8 mouse cellular contexts compared by ENCODE assay signal in the genomic region with DNA sequence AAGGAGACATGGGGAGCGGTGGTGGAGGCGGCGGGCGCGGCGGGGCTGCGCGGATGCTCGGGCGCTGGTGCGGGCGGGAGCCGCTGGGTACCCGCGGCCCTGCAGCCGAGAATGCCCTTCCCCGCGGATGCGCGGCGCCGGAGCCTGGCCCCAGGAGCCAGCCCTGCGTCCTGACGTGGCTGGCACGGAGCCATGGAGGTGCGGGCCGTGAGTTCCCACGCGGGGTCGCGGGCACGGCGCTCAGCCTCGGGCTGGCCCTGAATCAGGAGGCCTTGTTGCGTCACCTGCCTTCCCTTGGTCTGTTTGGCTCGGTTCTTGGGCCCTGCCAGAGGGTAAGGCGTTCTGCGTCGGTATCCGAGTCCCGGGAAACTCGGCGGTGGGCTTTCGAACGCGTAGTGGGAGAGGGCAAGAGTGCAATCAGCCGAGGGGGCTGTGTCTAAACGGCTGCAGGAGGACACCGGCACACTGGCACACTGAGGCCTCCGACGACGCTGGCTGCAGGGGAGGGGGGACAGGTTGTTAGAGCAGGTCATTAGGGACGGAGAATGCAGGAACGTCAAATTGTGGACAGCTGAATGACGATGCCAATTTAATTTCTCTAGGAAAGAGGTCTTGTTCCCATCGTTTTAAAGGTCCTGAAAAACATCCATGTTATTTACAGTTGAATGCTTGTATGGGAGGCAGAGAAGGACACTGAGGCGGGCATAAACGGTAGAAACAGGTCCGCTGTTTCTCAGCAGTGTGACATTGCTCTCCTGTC. TPM values are rescaled to one million over a fixed set of nuclear protein-coding genes. Genes with fewer than 3 reads are reported as not detected.
DNase-seq lines count a peak whose midpoint lies in the region; ATAC-seq lines count a peak whose summit lies in the region.

No protein-coding gene starts in this region.

- ATAC-seq in stomach, embryonic 16.5 days (ENCODE audit: insufficient read depth, low FRiP score) = peak; percentile 64

- peaks cover 10% of the 10 kb centered on the region; the same call in 1 of the 2 replicates for H3K27me3 ChIP-seq in forebrain, embryonic 10.5 days (ENCODE audit: poor library complexity, severe bottlenecking)
- peaks cover 22% of the 10 kb centered on the region for H3K27me3 ChIP-seq in megakaryocyte, embryonic 14.5 days (replicated peaks)
- no peaks in the 10 kb centered on the region for H3K27me3 ChIP-seq in stomach, embryonic 16.5 days (ENCODE audit: control insufficient read depth, insufficient read depth, low read length)

- peak overlapping the region; percentile 100 for H3K4me3 ChIP-seq in forebrain, embryonic 10.5 days
- H3K4me3 ChIP-seq in megakaryocyte, embryonic 14.5 days (replicated peaks) = peak overlapping the region; percentile 98
- H3K4me3 ChIP-seq in stomach, embryonic 16.5 days (replicated peaks; ENCODE audit: low read length) = peak overlapping the region; percentile 92

- intact Hi-C loops in left cerebral cortex, postnatal 25 days (cut with DNase I) = loop anchor here (2.0 kb wide), 2 partner anchors 57 to 143 kb away; a partner anchor contains a TSS
- intact Hi-C loops in heart, postnatal 14 days (cut with DNase I) = loop anchor here (2.0 kb wide), 1 partner anchor 57 kb away; a partner anchor contains a TSS
- intact Hi-C loops in left cerebral cortex, postnatal 14 days (cut with DNase I) = loop anchor here (10.0 kb wide), 1 partner anchor 139 kb away; no protein-coding TSS in a partner anchor

- H3K9me3 ChIP-seq in forebrain, embryonic 10.5 days = no peaks in the 10 kb centered on the region
- H3K9me3 ChIP-seq in megakaryocyte, embryonic 14.5 days = peaks cover 5% of the 10 kb centered on the region; the same call in 1 of the 2 replicates
- no peaks in the 10 kb centered on the region for H3K9me3 ChIP-seq in stomach, embryonic 16.5 days (replicated peaks; ENCODE audit: control insufficient read depth, low read length)

- DNase-seq in left cerebral cortex, adult 11 months (ENCODE audit: low spot score) = peak; percentile 36
- DNase-seq in left cerebral cortex, postnatal 25 days (ENCODE audit: low spot score in 2 of 2) = no peak
- peak; percentile 76 for DNase-seq in brain, adult 2 months (ENCODE audit: low read depth, low spot score)
- peak; percentile 49 for DNase-seq in forebrain, embryonic 10.5 days (ENCODE audit: extremely low spot score, low spot score)
- peak; percentile 42 to 47 for DNase-seq in heart, postnatal 14 days
- peak; percentile 37 to 46 for DNase-seq in left cerebral cortex, postnatal 14 days (ENCODE audit: low spot score in 2 of 2)

- peaks cover 8% of the 10 kb centered on the region; the same call in 1 of the 2 replicates for H3K36me3 ChIP-seq in forebrain, embryonic 10.5 days (replicated peaks)
- no peaks in the 10 kb centered on the region for H3K36me3 ChIP-seq in megakaryocyte, embryonic 14.5 days (replicated peaks; ENCODE audit: low read length)
- H3K36me3 ChIP-seq in stomach, embryonic 16.5 days (ENCODE audit: control insufficient read depth, insufficient read depth, low read length) = no peaks in the 10 kb centered on the region

- H3K27ac ChIP-seq in forebrain, embryonic 10.5 days = peak overlapping the region; percentile 93
- H3K27ac ChIP-seq in stomach, embryonic 16.5 days (ENCODE audit: low read length) = peak overlapping the region; percentile 1; the same call in 1 of the 2 replicates

- peaks cover 20% of the 10 kb centered on the region for H3K4me1 ChIP-seq in forebrain, embryonic 10.5 days
- peaks cover 26% of the 10 kb centered on the region for H3K4me1 ChIP-seq in megakaryocyte, embryonic 14.5 days
- H3K4me1 ChIP-seq in stomach, embryonic 16.5 days (ENCODE audit: control insufficient read depth, insufficient read depth, low read length) = peaks cover 12% of the 10 kb centered on the region

- 3% methylated on average over 59 of the region's 59 CpGs for WGBS in forebrain, embryonic 10.5 days
- 2% methylated on average over 57 of the region's 59 CpGs for WGBS in stomach, embryonic 16.5 days

- peak overlapping the region; percentile 93 for H3K9ac ChIP-seq in stomach, embryonic 16.5 days (ENCODE audit: low read length)

- H3K4me2 ChIP-seq in stomach, embryonic 16.5 days (ENCODE audit: low read depth, low read length) = peak overlapping the region; percentile 98

RNA-seq across cellular contexts. Expression of a gene that starts 0.6 kb away (rescaled TPM):
- total RNA-seq in left cerebral cortex, postnatal 25 days (2021) = 100 to 1,000 TPM; 127 to 140 TPM
- 16.3 and 16.4 TPM in 2 replicates for polyA plus RNA-seq in forebrain, embryonic 10.5 days (2016; fragmentation: Nextera tagmentation; extraction: Ambion mirVana)
- 10 to 100 TPM; 12.5 to 13.5 TPM for total RNA-seq in heart, postnatal 14 days (2021)
- 100 to 1,000 TPM; 115 to 117 TPM for total RNA-seq in left cerebral cortex, postnatal 14 days (2021)
- polyA plus RNA-seq in megakaryocyte, embryonic 14.5 days (2012; ENCODE audit: insufficient read depth, low replicate concordance) = 5.3 and 6.3 TPM in 2 replicates
- polyA plus RNA-seq in stomach, embryonic 16.5 days (2015; fragmentation: Nextera tagmentation; extraction: Ambion mirVana) = 12.3 and 13.6 TPM in 2 replicates

RNA-seq across cellular contexts. Expression of a gene that starts 49.0 kb away (rescaled TPM):
- 10 to 100 TPM; 25.5 to 26.2 TPM for total RNA-seq in left cerebral cortex, postnatal 25 days (2021)
- 2.4 and 3.8 TPM in 2 replicates for polyA plus RNA-seq in forebrain, embryonic 10.5 days (2016; fragmentation: Nextera tagmentation; extraction: Ambion mirVana)
- total RNA-seq in heart, postnatal 14 days (2021) = under 1 TPM; 0.20 to 0.29 TPM
- total RNA-seq in left cerebral cortex, postnatal 14 days (2021) = 10 to 100 TPM; 23.1 to 24.9 TPM
- 0.04 TPM in 1 of 2 replicates, not detected in the other for polyA plus RNA-seq in megakaryocyte, embryonic 14.5 days (2012; ENCODE audit: insufficient read depth, low replicate concordance)
- 1.2 and 1.6 TPM in 2 replicates for polyA plus RNA-seq in stomach, embryonic 16.5 days (2015; fragmentation: Nextera tagmentation; extraction: Ambion mirVana)

RNA-seq across cellular contexts. Expression of a gene that starts 58.0 kb away (rescaled TPM):
- total RNA-seq in left cerebral cortex, postnatal 25 days (2021) = 10 to 100 TPM; 87.1 to 89.9 TPM
- 11.8 and 12.7 TPM in 2 replicates for polyA plus RNA-seq in forebrain, embryonic 10.5 days (2016; fragmentation: Nextera tagmentation; extraction: Ambion mirVana)
- total RNA-seq in heart, postnatal 14 days (2021) = 10 to 100 TPM; 28.0 to 28.6 TPM
- 10 to 100 TPM; 83.6 to 84.4 TPM for total RNA-seq in left cerebral cortex, postnatal 14 days (2021)
- 35.2 and 80.6 TPM in 2 replicates for polyA plus RNA-seq in megakaryocyte, embryonic 14.5 days (2012; ENCODE audit: insufficient read depth, low replicate concordance)
- polyA plus RNA-seq in stomach, embryonic 16.5 days (2015; fragmentation: Nextera tagmentation; extraction: Ambion mirVana) = 7.0 and 7.4 TPM in 2 replicates

Comparison
In these comparisons a context has a peak if more than half of its experiments do, and no peak if none do; other contexts are left out.
1. DNase-seq: peak in left cerebral cortex, adult 11 months (single experiment), brain, adult 2 months (single experiment), forebrain, embryonic 10.5 days (single experiment), heart, postnatal 14 days (2 of 2) and left cerebral cortex, postnatal 14 days (2 of 2); none in left cerebral cortex, postnatal 25 days (0 of 2).
2. RNA of a gene that starts 0.6 kb away (total RNA-seq): 127 to 140 TPM in left cerebral cortex, postnatal 25 days and 115 to 117 TPM in left cerebral cortex, postnatal 14 days; 12.5 to 13.5 TPM in heart, postnatal 14 days; every median in the first group is over 4 times any median in the second.
3. RNA of a gene that starts 49.0 kb away (total RNA-seq): 25.5 to 26.2 TPM in left cerebral cortex, postnatal 25 days and 23.1 to 24.9 TPM in left cerebral cortex, postnatal 14 days; 0.20 to 0.29 TPM in heart, postnatal 14 days; every median in the first group is over 10 times any median in the second.
4. Peak in every context shown above with its lines, with median percentiles within 50 percentile points of each other: H3K4me3 ChIP-seq.